11 mouse cellular contexts compared by ENCODE assay signal in the genomic region with DNA sequence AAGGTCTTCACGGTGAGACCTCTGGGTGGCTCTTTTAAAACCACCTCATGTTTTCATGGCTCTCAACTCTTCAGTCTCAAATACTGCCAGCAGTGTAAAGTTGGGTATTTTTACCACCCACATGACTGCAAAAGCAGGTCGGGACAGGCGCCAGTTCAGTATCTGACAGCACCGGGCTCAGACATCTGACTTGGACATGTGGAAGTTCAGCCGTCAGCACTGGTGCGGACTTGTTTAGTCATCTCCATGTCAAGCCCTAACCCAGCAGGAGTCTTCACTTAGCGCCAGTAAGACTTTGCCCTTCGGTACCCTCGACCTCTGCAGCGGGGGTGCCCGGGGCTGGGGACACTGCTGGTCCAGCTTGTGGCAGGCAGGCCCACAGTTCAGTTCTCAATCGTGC. TPM values are rescaled to one million over a fixed set of nuclear protein-coding genes. Genes with fewer than 3 reads are reported as not detected.
A peak's percentile ranks its signal among the peaks of the same experiment; 100 is the strongest.
DNase-seq lines count a peak whose midpoint lies in the region; ATAC-seq and TF ChIP-seq lines count a peak whose summit lies in the region.
"Had no signal": no experiment of that assay in that cellular context is flagged by ENCODE, and none has a peak within 500 bp of the region (broad histone marks: within the 10 kb centered on the region; RNA-seq: fewer than 3 reads in every experiment).

No protein-coding gene starts in this region.

- no peak for ATAC-seq in hindbrain, embryonic 13.5 days (ENCODE audit: low FRiP score)
- ATAC-seq in hindbrain, embryonic 11.5 days (ENCODE audit: low FRiP score): no peak
- ATAC-seq in stomach, embryonic 16.5 days (ENCODE audit: insufficient read depth, low FRiP score): no peak
- ATAC-seq in stomach, postnatal 0 days (ENCODE audit: low FRiP score, low TSS enrichment): no peak

- no peaks in the 10 kb centered on the region for H3K27me3 ChIP-seq in hindbrain, embryonic 13.5 days
- no peaks in the 10 kb centered on the region for H3K27me3 ChIP-seq in hindbrain, embryonic 11.5 days (ENCODE audit: control insufficient read depth, insufficient read depth, low read length)
- H3K27me3 ChIP-seq in stomach, embryonic 16.5 days (ENCODE audit: control insufficient read depth, insufficient read depth, low read length): no peaks in the 10 kb centered on the region
- H3K27me3 ChIP-seq in stomach, postnatal 0 days (ENCODE audit: control insufficient read depth, insufficient read depth, low read length): no peaks in the 10 kb centered on the region
- H3K27me3 ChIP-seq: stomach, embryonic 15.5 days had no signal

- peaks cover 72% of the 10 kb centered on the region for H3K36me3 ChIP-seq in hindbrain, embryonic 13.5 days
- H3K36me3 ChIP-seq in hindbrain, embryonic 11.5 days (ENCODE audit: control insufficient read depth, insufficient read depth, low read length): 0 out of 2 replicates have a peak, but pooled peaks cover 2% of the 10 kb centered on the region
- 0 out of 2 replicates have a peak, but pooled peaks cover 1% of the 10 kb centered on the region for H3K36me3 ChIP-seq in stomach, embryonic 16.5 days (ENCODE audit: control insufficient read depth, insufficient read depth, low read length)
- peaks cover 2% of the 10 kb centered on the region; the same call in 1 of the 2 replicates for H3K36me3 ChIP-seq in stomach, postnatal 0 days (ENCODE audit: control insufficient read depth, insufficient read depth, low read length)

- TF ChIP-seq EP300 in stomach, postnatal 0 days (optimal IDR thresholded peaks at IDR 0.05): no peak

- no peak overlapping the region for H3K9ac ChIP-seq in hindbrain, embryonic 13.5 days
- no peak overlapping the region for H3K9ac ChIP-seq in hindbrain, embryonic 11.5 days (ENCODE audit: low read depth, low read length)
- H3K9ac ChIP-seq in stomach, embryonic 16.5 days (ENCODE audit: low read length): no peak overlapping the region
- H3K9ac ChIP-seq in stomach, postnatal 0 days (ENCODE audit: low read length): no peak overlapping the region
- H3K9ac ChIP-seq: stomach, embryonic 15.5 days had no signal

- 0 out of 2 replicates have a peak overlapping the region, but pooled peaks have one; percentile 8 for H3K27ac ChIP-seq in hindbrain, embryonic 13.5 days
- H3K27ac ChIP-seq in hindbrain, embryonic 11.5 days (ENCODE audit: low read depth, low read length): no peak overlapping the region
- H3K27ac ChIP-seq in stomach, embryonic 16.5 days (ENCODE audit: low read length): peak overlapping the region; percentile 27; the same call in 1 of the 2 replicates
- H3K27ac ChIP-seq in stomach, postnatal 0 days (replicated peaks): no peak overlapping the region
- H3K27ac ChIP-seq: stomach, embryonic 15.5 days had no signal

- DNase-seq in hindbrain, embryonic 11.5 days (ENCODE audit: low spot score): no peak
- DNase-seq in stomach, postnatal 0 days (ENCODE audit: low spot score): no peak
- DNase-seq in kidney, adult 8-10 months: peak; percentile 57 to 67
- DNase-seq in urinary bladder, postnatal 36 days (ENCODE audit: low spot score in 2 of 2): peak; percentile 48 to 61
- no peak for DNase-seq in layer of hippocampus, adult 9-11 months
- no peak for DNase-seq in spleen, postnatal 36 days (ENCODE audit: low spot score in 2 of 2)
- DNase-seq: B cell, adult 2 months had no signal

- WGBS in hindbrain, embryonic 13.5 days: 80% methylated on average over 12 of the region's 12 CpGs
- WGBS in hindbrain, embryonic 11.5 days: 71% methylated on average over 12 of the region's 12 CpGs
- WGBS in stomach, embryonic 16.5 days: 84% methylated on average over 12 of the region's 12 CpGs
- 72% methylated on average over 12 of the region's 12 CpGs for WGBS in stomach, postnatal 0 days

- TF ChIP-seq CTCF in stomach, postnatal 0 days (IDR thresholded peaks at IDR 0.05; ENCODE audit: low read depth): no peak

- H3K4me3 ChIP-seq in hindbrain, embryonic 13.5 days: no peak overlapping the region
- no peak overlapping the region for H3K4me3 ChIP-seq in hindbrain, embryonic 11.5 days (ENCODE audit: low read depth, low read length)
- no peak overlapping the region for H3K4me3 ChIP-seq in stomach, embryonic 16.5 days (replicated peaks; ENCODE audit: low read length)
- H3K4me3 ChIP-seq in stomach, postnatal 0 days (ENCODE audit: low read depth, low read length): no peak overlapping the region
- H3K4me3 ChIP-seq: myocyte; stomach, embryonic 15.5 days had no signal

- peaks cover 9% of the 10 kb centered on the region; the same call in 1 of the 2 replicates for H3K4me1 ChIP-seq in hindbrain, embryonic 13.5 days (replicated peaks)
- no peaks in the 10 kb centered on the region for H3K4me1 ChIP-seq in hindbrain, embryonic 11.5 days (replicated peaks; ENCODE audit: control insufficient read depth, insufficient read depth, low read length)
- 0 out of 2 replicates have a peak, but pooled peaks cover 5% of the 10 kb centered on the region for H3K4me1 ChIP-seq in stomach, embryonic 16.5 days (ENCODE audit: control insufficient read depth, insufficient read depth, low read length)
- no peaks in the 10 kb centered on the region for H3K4me1 ChIP-seq in stomach, postnatal 0 days (replicated peaks; ENCODE audit: control insufficient read depth, insufficient read depth)

- no peak overlapping the region for H3K4me2 ChIP-seq in hindbrain, embryonic 13.5 days
- no peak overlapping the region for H3K4me2 ChIP-seq in hindbrain, embryonic 11.5 days (replicated peaks; ENCODE audit: low read depth, low read length)
- H3K4me2 ChIP-seq in stomach, embryonic 16.5 days (ENCODE audit: low read depth, low read length): no peak overlapping the region
- H3K4me2 ChIP-seq in stomach, postnatal 0 days (replicated peaks; ENCODE audit: low read depth): no peak overlapping the region
- H3K4me2 ChIP-seq: stomach, embryonic 15.5 days had no signal

- no peaks in the 10 kb centered on the region for H3K9me3 ChIP-seq in hindbrain, embryonic 13.5 days
- H3K9me3 ChIP-seq in hindbrain, embryonic 11.5 days (ENCODE audit: control insufficient read depth, low read length): no peaks in the 10 kb centered on the region
- no peaks in the 10 kb centered on the region for H3K9me3 ChIP-seq in stomach, embryonic 16.5 days (replicated peaks; ENCODE audit: control insufficient read depth, low read length)
- H3K9me3 ChIP-seq in stomach, postnatal 0 days (ENCODE audit: control insufficient read depth, low read length): no peaks in the 10 kb centered on the region
- H3K9me3 ChIP-seq: stomach, embryonic 15.5 days had no signal

RNA-seq across cellular contexts. Expression of gene AI413582, which starts 21.7 kb away (rescaled TPM):
- 43.5 and 44.8 TPM in 2 replicates for polyA plus RNA-seq in hindbrain, embryonic 13.5 days (2015; fragmentation: Nextera tagmentation; extraction: Ambion mirVana)
- polyA plus RNA-seq in hindbrain, embryonic 11.5 days (2014; fragmentation: Nextera tagmentation; extraction: Ambion mirVana): 17.1 and 19.0 TPM in 2 replicates
- polyA plus RNA-seq in stomach, embryonic 16.5 days (2015; fragmentation: Nextera tagmentation; extraction: Ambion mirVana): 24.3 and 29.0 TPM in 2 replicates
- polyA plus RNA-seq in stomach, postnatal 0 days (2015; fragmentation: Nextera tagmentation; extraction: Ambion mirVana): 37.1 and 37.7 TPM in 2 replicates

RNA-seq across cellular contexts. Expression of gene Hmga1, which starts 31.0 kb away (rescaled TPM):
- polyA plus RNA-seq in hindbrain, embryonic 13.5 days (2015; fragmentation: Nextera tagmentation; extraction: Ambion mirVana): 113 and 126 TPM in 2 replicates
- polyA plus RNA-seq in hindbrain, embryonic 11.5 days (2014; fragmentation: Nextera tagmentation; extraction: Ambion mirVana): 305 and 319 TPM in 2 replicates
- 163 and 171 TPM in 2 replicates for polyA plus RNA-seq in stomach, embryonic 16.5 days (2015; fragmentation: Nextera tagmentation; extraction: Ambion mirVana)
- polyA plus RNA-seq in stomach, postnatal 0 days (2015; fragmentation: Nextera tagmentation; extraction: Ambion mirVana): 71.1 and 78.4 TPM in 2 replicates

RNA-seq across cellular contexts. Expression of gene Nudt3, which starts 36.0 kb away (rescaled TPM):
- 225 and 235 TPM in 2 replicates for polyA plus RNA-seq in hindbrain, embryonic 13.5 days (2015; fragmentation: Nextera tagmentation; extraction: Ambion mirVana)
- polyA plus RNA-seq in hindbrain, embryonic 11.5 days (2014; fragmentation: Nextera tagmentation; extraction: Ambion mirVana): 53.3 and 61.2 TPM in 2 replicates
- polyA plus RNA-seq in stomach, embryonic 16.5 days (2015; fragmentation: Nextera tagmentation; extraction: Ambion mirVana): 63.1 and 63.4 TPM in 2 replicates
- polyA plus RNA-seq in stomach, postnatal 0 days (2015; fragmentation: Nextera tagmentation; extraction: Ambion mirVana): 40.6 and 43.9 TPM in 2 replicates

RNA-seq across cellular contexts. Expression of gene RPS10-NUDT3, which starts 47.8 kb away (rescaled TPM):
- not detected in 2 replicates for polyA plus RNA-seq in hindbrain, embryonic 13.5 days (2015; fragmentation: Nextera tagmentation; extraction: Ambion mirVana)
- polyA plus RNA-seq in hindbrain, embryonic 11.5 days (2014; fragmentation: Nextera tagmentation; extraction: Ambion mirVana): not detected in 2 replicates
- not detected in 2 replicates for polyA plus RNA-seq in stomach, embryonic 16.5 days (2015; fragmentation: Nextera tagmentation; extraction: Ambion mirVana)
- not detected in 2 replicates for polyA plus RNA-seq in stomach, postnatal 0 days (2015; fragmentation: Nextera tagmentation; extraction: Ambion mirVana)
- polyA plus RNA-seq: myocyte; stomach, embryonic 15.5 days had no signal

RNA-seq across cellular contexts. Expression of gene Rps10, which starts 49.2 kb away (rescaled TPM):
- 565 and 583 TPM in 2 replicates for polyA plus RNA-seq in hindbrain, embryonic 13.5 days (2015; fragmentation: Nextera tagmentation; extraction: Ambion mirVana)
- polyA plus RNA-seq in hindbrain, embryonic 11.5 days (2014; fragmentation: Nextera tagmentation; extraction: Ambion mirVana): 817 and 827 TPM in 2 replicates
- polyA plus RNA-seq in stomach, embryonic 16.5 days (2015; fragmentation: Nextera tagmentation; extraction: Ambion mirVana): 734 and 881 TPM in 2 replicates
- 828 and 879 TPM in 2 replicates for polyA plus RNA-seq in stomach, postnatal 0 days (2015; fragmentation: Nextera tagmentation; extraction: Ambion mirVana)

Comparison
In these comparisons a context has a peak if more than half of its experiments do, and no peak if none do; other contexts are left out.
1. H3K27ac ChIP-seq: peak in hindbrain, embryonic 13.5 days (single experiment) and stomach, embryonic 16.5 days (single experiment); none in hindbrain, embryonic 11.5 days (single experiment) and stomach, postnatal 0 days (single experiment).
2. DNase-seq: peak in kidney, adult 8-10 months (2 of 2) and urinary bladder, postnatal 36 days (2 of 2); none in hindbrain, embryonic 11.5 days (single experiment), stomach, postnatal 0 days (single experiment), layer of hippocampus, adult 9-11 months (single experiment) and spleen, postnatal 36 days (0 of 2).